Mouse (Mus musculus) embryo, embryonic 11 days (tissue): ENCODE results near the gene Cenph.
"Not testable (repeated sequence)": the region's sequence is repeated elsewhere in the genome, so short reads cannot be mapped to it uniquely, and the experiment has no call there.

Experiments used
- DNase-seq: peaks from one replicate; pipeline ENCODE4 v3.0.0-alpha.2; 2015

Cenph gene

DNA sequence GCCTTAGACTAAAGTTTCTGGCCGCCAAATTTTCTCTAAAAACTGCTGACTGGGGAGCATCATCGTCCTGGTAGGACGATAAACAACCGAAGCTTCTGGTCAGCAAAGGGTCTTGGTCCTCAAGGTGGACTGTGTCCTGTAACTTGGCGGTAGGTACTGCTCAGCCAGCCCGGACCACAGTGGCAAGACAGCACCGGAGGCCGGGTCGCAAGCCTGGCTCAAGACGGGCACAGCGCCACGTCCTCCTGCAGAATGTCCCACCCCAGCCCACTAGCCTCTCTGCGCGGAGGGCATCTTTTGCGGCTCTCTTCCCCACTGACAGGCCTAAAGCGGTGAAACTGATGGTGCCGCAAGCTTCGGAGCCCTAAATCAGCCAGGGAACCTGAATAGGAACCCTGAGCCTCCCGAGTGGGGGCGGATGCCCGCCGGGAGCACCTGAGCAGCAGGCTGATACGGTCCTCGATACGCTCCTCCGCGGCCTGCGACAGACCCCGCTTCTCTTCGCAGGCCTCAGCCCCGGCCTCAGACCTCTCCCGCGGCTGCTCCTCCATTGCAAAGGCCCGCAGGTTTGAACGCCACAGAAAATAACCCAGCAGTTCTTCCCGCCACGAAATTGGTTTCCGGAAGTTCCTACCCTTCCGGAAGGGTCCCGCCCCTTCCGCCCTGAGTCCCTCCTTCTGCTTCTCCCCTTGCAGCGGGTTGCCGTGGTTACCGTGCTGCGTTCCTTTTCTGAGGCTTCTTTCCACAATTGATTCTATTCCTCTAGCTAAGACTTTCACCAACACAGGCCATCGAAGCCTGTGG lies at the start of gene Cenph:
Cenph (minus strand) TSS at position 648 of the 804 bp plus-strand sequence.
- DNase-seq, result peak; percentile 96

GRCm38 (mm10) chr13:100824916-100825315 lies 49.2 kb upstream of the Cenph start:
- no peak for DNase-seq

DNA sequence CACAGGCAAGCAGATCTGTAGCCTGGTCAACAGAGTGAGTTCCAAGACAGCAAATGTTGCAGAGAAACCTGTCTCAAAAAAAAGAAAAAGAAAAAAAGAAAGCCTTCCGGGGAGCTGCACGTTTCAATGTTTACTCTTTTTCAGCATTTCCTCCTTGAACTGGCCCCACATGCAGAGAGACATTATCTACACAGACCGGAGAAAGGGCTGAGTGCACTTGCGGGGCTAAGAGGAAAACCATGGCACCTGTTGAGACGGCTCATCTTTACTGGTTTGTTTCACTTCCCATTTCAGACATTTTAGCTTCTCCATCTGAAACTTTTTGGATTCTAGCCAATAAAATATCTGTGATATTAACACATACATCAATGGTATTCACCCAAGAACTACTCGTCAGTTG lies 48.6 kb upstream of the Cenph start:
- no peak for DNase-seq

DNA sequence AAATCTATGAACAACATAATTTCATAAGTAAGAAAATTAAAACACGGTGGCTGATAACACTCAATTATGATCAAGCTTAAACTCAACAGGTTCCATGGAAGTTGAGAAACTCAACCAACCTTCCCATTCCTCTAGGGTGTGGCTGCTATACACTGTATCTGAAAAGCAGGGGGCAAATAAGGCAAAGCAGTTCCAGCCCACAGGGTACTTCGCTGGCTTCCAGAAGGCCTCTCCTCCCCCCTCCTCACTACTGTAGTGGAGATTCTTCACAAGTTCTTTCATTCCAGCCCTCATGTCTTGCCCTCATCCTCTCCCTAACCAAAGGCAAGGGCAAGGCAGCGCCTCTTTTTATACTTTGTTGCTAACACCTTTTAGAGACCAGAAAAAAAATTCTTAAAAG lies 48.2 kb upstream of the Cenph start:
- no peak for DNase-seq

DNA sequence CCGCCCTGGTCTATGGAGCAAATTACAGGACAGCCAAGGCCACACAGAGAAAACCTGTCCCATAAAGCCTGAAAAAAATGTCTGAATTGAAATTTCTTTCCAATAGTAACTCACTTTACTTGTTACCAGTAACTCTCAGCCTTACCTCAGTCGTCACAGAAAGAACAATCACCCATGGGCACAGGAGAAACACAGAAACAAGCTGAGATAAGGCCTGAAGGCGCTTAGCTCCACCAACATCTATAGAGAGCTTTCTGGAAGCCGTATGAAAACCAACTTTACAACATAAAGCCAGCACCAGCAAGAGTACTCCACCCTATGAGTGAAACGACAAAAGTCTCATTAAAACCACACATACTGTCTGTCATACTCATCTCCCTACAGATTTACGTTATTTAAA lies 38.8 kb upstream of the Cenph start:
- no peak for DNase-seq

DNA sequence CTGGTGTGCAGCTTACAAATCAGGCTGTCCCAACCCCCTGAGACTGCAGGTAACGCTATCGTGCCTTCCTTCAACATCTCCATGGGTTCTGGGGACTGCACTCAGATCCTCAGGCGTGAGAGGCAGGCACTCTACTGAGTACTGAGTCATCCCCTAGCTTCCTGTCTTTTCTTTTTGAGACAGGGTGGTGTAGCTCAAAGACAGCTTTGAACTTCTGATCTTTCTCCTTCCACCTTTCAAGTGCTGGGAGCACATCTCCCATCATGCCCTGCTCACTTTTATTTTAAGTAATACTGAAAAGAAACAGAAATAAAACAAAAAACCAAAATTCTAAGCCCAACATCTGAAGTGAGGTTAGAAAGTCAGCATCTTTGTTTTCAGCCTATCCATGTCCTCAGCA lies 30.1 kb upstream of the Cenph start:
- no peak for DNase-seq

- no peak for DNase-seq
These were observed 21.5 kb upstream of the Cenph start for GRCm38 (mm10) chr13:100797171-100797570.

- DNase-seq, result no peak
These were observed 13.4 kb upstream of the Cenph start for GRCm38 (mm10) chr13:100789083-100789482.

- DNase-seq, result not testable (repeated sequence)
These were observed 12.4 kb upstream of the Cenph start for GRCm38 (mm10) chr13:100788057-100788456.

DNA sequence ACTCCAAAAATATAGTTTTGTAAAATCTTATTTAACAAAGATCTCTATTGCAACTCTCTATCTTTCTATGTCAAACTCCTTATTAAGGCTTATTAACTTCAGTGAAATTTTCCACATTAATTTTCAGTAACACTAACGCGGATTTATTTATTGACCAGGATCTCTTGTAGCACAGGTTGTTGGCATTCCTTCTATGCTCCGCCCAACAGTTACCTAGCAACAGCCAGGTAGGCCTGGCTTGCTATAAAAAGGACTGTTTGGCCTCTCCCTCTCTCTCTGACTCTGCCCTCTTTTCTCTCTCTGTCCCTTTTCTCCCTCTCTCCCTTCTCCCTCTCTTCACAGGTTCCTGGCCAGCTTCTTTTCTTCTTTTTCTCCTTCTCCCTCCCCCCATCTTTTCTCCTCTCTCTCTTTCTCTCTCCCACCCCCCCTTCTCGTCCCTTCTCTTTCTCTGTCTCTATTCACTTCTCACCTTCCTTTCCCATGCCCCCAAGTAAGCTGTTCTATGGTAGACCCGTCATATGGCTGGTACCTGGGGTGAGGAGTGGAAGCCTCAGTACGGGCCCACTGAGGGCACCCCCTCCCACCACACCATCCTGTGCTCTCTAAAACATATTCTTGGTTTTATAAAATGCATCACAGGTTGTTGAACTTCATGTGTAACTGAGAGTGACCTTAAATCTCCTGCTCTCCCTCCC lies 11.8 kb upstream of the Cenph start:
- DNase-seq, result no peak

GRCm38 (mm10) chr13:100786414-100786867 lies 10.7 kb upstream of the Cenph start, which contains the start of gene Ccnb1:
Gene Ccnb1, minus strand, starts transcription at chr13:100786570.
- peak; percentile 98 for DNase-seq

DNA sequence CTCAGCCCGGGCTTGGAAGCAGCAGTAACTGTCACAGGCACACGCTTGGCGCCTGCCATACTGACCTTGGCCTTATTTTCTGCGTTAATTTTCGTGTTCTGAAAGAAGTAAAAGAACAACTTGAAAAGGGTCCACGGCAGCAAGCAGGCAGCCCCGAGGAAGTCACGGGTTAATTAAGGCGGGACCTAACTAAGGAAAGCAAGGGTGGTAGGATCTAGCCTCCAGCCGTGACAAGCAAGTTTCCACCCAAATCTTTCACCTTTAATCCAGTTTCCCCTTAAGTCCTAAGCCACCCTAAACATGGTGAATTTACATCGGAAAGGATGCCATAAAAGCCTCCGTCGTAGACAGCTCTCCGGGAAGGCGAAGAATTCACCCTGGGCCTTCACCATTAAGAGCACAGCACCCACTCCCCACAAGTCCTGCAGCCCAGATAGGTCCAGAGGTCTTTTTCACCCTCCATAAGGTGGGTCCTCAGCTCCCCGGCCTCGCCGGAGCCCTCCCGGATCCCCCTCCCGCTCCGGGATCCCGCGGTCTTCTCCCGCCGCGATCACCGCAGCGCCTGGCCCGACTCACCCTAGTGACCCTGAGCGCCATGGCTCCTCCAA lies 10.2 kb upstream of the Cenph start:
- DNase-seq, result peak; percentile 48

DNA sequence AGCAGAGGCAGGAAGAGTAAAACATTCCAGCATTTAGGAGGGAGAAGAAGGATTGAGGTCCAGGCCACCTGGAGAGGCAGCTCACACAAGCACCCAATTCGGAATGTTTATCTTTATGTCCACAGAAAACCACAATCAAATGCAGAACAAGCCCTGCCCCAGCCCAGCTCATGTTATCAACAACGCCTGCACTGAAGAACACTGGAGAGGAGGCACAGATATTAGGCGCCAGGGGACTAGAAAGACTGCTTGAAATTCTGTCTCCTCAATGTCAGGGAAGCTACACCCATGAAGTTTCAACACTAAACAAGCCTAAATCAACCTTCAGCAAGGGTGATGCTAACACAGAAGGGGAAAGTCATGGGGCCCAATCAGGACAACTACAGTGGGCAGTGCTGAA lies 1.8 kb upstream of the Cenph start:
- no peak for DNase-seq

DNA sequence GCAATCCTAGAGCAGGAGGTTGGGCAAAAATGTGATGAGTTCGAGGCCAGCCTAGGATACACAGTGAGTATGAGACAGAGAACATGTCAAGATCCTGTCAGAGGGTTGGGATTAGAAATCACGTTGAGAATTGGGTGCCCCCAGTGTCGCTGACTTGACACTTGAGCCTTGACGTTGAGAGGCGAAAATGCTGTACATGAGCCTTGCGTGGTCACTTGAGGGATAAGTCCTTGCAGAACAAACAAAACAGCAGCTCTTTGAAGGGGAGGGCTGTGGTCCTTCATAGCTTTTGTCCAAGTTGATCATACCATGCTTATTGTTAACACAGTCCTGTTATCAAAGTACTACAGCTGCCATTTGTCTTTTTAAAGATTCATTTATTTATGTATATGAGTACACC lies 1.0 kb upstream of the Cenph start:
- DNase-seq, result no peak

DNA sequence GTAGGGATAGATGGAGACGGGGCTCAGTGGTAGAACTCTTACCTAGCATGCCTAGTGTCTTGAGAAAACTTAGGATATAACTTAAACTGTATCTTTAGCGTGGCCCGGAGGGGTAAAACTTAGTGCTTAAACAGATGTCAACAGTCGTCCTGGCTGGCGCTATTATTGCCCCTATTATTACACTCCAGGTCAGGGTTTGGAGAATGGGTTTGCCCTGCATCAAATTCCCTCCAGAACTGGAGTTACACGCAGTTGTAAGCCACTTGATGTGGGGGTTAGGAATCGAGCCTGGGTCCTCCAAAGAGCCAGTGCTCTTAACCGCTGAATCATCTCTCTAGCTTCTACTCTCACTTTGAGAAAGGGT lies 339 bp upstream of the Cenph start:
- DNase-seq, result no peak

GRCm38 (mm10) chr13:100774704-100775103 lies 995 bp downstream of the Cenph start:
- DNase-seq, result no peak

GRCm38 (mm10) chr13:100755329-100755728 lies 20.4 kb downstream of the Cenph start:
- DNase-seq, result no peak

- no peak for DNase-seq
These were observed 21.5 kb downstream of the Cenph start for GRCm38 (mm10) chr13:100754186-100754585.

GRCm38 (mm10) chr13:100753011-100753410 lies 22.7 kb downstream of the Cenph start:
- no peak for DNase-seq

GRCm38 (mm10) chr13:100752529-100752928 lies 23.2 kb downstream of the Cenph start:
- no peak for DNase-seq

DNA sequence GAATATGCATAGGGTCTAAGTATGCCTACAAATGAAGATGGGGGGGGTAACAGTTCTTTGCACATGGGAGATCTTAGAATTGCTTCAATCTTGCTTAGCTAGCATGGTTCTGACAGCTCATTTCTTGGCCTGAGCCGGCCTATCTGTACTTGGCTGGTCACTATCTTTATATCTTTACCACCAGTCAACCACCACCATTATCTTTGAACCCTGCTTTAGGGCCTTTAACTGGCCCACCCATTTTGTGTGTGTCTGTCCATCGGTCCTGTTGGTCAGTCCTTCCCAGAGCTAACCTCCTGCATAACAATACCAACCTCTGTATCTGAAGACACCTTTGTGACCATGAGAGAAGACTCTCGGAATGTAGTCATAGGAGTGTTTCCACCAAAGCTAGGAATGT lies 24.3 kb downstream of the Cenph start:
- no peak for DNase-seq

- no peak for DNase-seq
These were observed 24.9 kb downstream of the Cenph start for GRCm38 (mm10) chr13:100750799-100751198.

DNA sequence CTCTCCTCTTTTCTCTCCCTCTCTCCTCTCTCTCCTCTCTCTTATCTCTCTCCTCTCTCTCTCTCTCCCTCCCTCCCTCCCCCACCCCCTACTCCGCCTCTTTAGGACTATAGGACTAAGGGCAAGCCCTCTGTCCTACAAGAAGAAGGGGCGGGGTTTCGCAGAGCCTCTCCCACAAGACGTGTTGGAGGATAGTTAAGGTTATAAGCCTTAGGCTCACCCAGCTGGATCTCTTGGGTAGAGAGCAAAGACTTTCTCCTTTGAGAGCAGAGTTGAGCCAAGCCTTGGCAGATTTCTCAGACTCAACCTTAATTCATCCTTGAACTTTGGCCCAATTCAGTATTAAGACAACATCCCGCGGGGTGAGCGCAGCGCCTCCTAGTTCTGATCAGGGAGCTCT lies 27.1 kb downstream of the Cenph start:
- DNase-seq, result no peak

GRCm38 (mm10) chr13:100746090-100746489 lies 29.6 kb downstream of the Cenph start:
- no peak for DNase-seq
